Mouse (Mus musculus) heart, adult 8-10 months (tissue): Measurements from ENCODE around the gene Ext2. TPM values are rescaled to one million over a fixed set of nuclear protein-coding genes. Genes with fewer than 3 reads are reported as not detected.

Source experiments
- DNase-seq: peaks from one replicate; pipeline ENCODE4 v3.0.0; 2022; ENCODE audit warnings: low spot score
- total RNA-seq, 4 experiments: library from RNA; stranded (reverse); gene quantifications; 2 replicates each; pipeline ENCODE4 v1.2.4; 2022

Ext2 gene
- total RNA-seq, 4 experiments from 2014 or later = 40.9 to 43.0 (median 42.0) TPM

GRCm38 (mm10) chr2:93806487-93807201 is 15.7 kb downstream of the Ext2 start:
- no peak for DNase-seq

GRCm38 (mm10) chr2:93805523-93805922 is 16.8 kb downstream of the Ext2 start:
- no peak for DNase-seq

- no peak for DNase-seq
Measured at GRCm38 (mm10) chr2:93805066-93805465, 17.3 kb downstream of the Ext2 start.

DNA sequence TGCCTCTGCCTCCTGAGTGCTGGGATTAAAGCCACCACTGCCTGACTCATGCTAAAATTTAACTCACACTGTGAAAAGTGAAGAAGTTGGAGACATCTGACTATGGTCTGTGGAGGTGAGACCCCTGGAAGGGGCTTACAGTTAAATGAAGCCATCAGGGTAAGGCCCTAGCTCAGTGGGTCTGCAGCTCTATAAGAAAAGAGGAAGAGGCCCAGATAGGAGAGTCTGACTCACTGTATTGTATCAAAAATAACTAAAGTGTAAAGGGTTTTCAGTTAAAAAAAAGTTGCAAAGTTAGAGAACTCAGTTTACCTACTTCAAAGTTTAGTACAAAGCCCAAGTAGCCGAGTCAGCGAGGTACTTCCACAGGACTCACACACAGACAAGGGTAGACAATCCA is 19.4 kb downstream of the Ext2 start:
- no peak for DNase-seq

DNA sequence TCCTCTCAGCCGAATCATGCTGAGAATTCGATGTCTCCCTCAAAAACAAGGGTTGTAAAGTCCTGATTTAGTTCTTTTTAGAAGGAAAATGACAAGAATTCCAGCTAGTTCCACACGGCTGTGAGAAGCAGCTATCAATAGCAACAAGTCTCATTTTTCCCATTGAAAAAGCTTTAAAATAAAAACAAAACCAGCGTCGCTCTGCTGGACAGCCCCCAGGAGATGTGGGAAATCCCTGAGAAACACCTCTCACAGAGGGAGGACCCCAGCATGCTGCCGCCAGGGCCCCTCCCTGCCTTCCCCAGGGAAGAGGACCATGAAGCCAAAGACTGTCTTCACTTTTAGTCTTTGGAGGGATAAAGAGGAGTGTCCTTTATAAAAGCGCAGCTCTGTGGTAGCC is 21.3 kb downstream of the Ext2 start:
- DNase-seq = no peak

DNA sequence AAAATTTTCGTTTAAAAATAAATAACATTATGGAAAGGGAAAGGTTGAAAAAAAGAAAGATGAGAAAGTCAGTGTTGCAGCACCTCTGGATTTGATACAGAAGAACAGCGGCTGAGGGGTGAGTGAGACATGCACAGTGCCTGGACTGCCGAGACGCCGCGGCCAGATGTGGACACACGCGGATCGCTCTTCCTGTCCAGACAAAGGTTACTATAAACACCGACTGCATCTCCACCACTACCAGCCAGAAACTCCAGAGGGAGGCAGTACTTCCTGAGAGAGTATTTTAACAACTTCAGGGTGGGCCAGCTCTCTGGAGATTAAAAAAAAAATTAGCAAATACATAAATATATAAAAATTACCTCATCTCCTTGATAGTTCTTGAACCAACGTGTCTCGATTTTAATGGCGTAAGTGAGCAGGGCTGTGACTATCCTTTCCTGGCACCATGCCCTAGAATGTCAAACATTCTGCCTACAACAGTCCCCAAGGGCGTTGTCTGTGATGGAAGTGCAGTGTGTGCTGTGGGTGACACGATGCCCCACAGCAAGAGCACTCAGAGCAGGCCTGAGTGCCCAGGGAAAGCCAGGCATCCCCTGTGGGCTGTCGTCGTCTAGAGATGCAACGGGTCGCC is 25.1 kb downstream of the Ext2 start:
- DNase-seq = no peak

- no peak for DNase-seq
Measured at GRCm38 (mm10) chr2:93794375-93794774, 28.0 kb downstream of the Ext2 start.

DNA sequence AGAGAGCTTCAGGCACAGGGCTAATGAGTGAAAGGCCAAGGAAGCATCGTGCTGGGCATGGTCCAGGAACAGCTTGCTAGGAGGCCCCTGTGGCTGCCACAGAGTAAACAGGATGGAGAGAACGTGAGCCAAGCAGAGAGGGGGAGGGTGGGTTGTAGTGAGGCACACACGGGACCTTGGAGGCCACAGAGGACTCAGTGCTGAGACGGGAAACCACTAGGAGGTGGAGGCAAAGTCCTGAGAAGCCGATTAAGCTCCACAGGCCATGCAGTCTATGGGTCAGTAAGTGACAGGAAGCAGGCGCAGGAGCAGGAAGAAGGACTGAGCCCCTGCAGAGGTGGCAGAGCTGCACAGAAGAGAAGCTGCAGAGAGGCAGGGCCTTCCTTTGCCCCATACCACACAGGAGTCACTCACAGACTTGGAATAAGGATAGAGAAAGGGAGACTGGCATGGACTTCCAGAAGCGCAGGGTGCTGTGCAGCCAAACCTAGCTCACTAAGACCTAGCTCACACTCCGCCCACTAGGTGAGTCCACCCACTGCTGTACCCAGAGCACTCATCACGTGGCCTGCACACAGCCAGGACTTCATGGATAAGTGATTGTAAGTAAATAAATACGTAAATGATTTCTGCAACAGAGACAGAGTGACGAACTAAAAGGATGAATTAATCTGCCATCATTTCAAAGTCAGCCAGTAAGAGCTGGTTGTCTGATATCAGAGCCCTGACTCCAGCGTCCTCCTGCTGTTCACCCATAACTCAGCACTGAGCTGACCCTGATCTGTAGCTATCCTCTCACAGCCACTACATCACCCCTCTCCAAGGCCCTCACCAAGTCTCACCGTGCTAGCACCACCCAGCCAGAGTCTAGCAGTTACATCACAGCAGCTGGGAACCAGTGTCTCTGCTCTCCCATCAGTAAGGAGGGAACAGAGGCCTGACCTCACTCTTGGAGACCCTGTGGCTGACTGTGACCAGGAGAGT is 30.6 kb downstream of the Ext2 start:
- peak; percentile 65 for DNase-seq

DNA sequence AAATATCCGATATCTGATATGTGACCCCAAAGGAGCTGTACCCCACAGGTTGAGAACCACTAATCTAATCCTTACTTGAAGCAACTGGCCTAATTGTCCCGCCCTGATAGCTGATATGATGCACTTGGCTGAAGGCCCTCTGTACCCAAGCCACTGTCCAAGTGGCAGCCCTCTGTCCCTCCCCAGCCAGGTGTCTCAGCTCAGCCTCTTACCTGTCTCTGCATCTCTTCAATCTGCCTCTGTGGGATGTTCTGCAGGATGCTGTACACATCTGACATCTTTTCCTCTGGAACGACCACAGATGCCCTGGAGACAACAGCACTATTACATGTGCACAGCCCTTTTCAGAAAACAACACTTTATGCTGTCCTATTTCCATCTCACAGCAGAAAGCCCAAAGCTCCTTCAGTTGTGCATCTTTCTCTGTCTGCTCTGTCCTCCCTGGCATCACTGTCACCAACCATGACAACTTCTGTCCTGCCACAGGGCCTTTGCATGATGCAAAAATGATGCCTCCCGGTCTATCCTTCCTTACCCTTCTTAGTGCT is 31.5 kb downstream of the Ext2 start:
- DNase-seq = no peak

- no peak for DNase-seq
Measured at GRCm38 (mm10) chr2:93788557-93788956, 33.8 kb downstream of the Ext2 start.

- peak; percentile 74 for DNase-seq
Measured at GRCm38 (mm10) chr2:93786175-93786574, 36.2 kb downstream of the Ext2 start.

GRCm38 (mm10) chr2:93785432-93785798 is 37.0 kb downstream of the Ext2 start:
- DNase-seq = no peak

DNA sequence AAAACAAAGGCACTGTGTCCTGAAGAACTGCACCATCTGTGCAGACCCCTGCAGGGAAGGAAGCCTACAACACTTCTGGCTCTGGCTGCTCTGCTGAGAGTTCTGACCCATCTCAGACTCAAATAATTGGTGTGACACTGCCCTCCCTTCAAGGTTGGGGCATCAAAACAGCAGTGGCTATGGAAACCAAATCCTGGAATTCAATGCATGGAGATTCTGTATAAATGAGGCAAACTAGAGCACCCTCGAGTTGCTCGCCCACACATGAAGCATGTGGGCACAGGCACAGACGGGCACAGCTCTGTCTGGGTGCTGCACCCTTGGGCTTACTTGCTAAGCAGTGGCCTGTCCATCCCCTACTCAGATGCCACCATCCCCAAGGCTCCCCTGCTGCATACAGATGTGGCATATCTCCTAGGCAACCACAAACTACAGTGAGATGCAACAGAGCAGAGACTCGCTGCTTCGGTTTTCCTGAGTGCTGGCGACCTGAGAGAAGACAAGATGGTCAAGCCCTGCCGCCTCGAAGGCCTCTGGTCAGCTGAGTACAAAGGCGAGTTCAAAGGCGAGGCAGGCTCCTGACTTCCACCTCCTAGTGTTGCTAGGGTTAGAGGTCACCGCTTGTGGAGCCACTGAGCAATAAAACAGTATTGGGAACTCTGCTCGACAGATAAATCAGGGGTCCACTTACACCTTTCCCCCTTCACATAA is 37.5 kb downstream of the Ext2 start:
- DNase-seq = no peak

DNA sequence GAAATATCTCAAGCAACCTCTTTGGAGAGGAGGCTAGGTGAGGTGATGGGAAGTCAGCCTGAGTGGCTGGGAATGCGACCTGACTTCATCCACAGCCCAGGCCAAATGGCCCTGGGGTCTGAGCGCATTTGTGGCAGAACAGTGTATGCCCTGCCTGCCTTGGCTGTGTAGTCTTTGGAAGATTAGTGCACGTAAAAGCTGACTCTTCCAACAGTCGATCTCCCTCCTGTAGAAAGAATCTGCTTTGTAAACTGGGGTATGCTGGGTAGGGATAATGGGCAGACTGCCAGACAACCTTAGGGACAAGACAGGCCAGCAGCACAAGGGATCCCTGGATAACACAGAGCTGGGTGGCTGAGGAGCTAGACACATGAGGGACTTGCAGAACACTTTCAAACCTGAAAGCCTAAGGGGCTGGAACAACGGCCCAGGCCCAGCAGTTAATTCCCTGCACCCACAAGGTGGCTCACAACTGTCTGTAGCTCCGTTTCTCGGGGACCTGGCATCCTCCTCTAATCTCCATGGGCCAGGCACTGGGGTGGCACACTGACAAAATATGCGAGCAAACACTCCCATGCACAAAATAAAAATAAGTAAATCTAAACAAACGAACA is 38.3 kb downstream of the Ext2 start:
- no peak for DNase-seq

DNA sequence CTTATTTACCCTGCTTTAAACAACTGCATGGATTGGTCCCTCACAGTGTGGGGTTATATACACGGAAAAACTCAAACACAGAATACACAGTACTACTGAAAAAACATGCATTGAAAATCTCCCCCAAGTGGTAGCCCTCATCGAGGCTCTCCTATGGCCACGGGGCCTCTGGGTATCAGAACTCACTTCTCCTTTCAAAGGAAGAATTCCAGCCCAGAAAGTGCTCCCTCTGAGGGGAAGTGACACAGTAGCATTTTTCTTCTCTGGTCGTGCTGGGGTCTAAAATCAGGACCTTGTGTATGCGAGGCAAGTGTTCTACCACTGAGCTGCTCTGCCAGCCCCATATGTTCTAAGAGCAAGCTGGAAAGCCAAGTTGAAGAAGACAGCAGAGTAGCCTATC is 39.7 kb downstream of the Ext2 start:
- no peak for DNase-seq

GRCm38 (mm10) chr2:93782156-93782555 is 40.2 kb downstream of the Ext2 start:
- no peak for DNase-seq

GRCm38 (mm10) chr2:93780528-93780927 is 41.8 kb downstream of the Ext2 start:
- no peak for DNase-seq

DNA sequence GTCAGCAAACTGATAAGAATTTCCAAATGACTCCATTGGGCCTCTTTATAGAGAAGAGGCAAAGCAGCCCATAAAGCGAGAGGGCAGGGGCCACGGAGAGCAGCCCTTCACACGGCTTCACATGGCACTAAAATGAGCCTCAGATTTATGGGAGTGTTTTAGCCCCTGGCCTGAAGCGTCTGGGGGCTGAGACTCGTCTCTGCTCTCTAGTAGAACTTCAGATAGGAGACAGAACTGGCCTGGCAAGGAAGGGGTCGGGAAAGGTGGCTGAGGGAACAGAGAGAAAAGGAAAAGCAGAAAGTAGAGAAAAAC is 42.5 kb downstream of the Ext2 start:
- DNase-seq = no peak

GRCm38 (mm10) chr2:93779081-93779896 is 43.1 kb downstream of the Ext2 start:
- DNase-seq = no peak

- DNase-seq = no peak
Measured at GRCm38 (mm10) chr2:93778616-93779015, 43.8 kb downstream of the Ext2 start.
